Mouse (Mus musculus) gastrocnemius, postnatal 25 days (tissue): ENCODE results near the gene Plekha3. TPM values are rescaled to one million over a fixed set of nuclear protein-coding genes. Genes with fewer than 3 reads are reported as not detected.

Source experiments
- DNase-seq: peaks from one replicate; pipeline ENCODE4 v3.0.0; 2022
- total RNA-seq, 2 experiments: library from RNA; stranded (reverse); gene quantifications; 1 replicate in 1 of 2; 2 replicates in 1 of 2; pipeline ENCODE4 v1.2.3; 2021

Plekha3 gene
- total RNA-seq, 2 experiments from 2014 or later: 7.5 to 8.1 TPM

DNA sequence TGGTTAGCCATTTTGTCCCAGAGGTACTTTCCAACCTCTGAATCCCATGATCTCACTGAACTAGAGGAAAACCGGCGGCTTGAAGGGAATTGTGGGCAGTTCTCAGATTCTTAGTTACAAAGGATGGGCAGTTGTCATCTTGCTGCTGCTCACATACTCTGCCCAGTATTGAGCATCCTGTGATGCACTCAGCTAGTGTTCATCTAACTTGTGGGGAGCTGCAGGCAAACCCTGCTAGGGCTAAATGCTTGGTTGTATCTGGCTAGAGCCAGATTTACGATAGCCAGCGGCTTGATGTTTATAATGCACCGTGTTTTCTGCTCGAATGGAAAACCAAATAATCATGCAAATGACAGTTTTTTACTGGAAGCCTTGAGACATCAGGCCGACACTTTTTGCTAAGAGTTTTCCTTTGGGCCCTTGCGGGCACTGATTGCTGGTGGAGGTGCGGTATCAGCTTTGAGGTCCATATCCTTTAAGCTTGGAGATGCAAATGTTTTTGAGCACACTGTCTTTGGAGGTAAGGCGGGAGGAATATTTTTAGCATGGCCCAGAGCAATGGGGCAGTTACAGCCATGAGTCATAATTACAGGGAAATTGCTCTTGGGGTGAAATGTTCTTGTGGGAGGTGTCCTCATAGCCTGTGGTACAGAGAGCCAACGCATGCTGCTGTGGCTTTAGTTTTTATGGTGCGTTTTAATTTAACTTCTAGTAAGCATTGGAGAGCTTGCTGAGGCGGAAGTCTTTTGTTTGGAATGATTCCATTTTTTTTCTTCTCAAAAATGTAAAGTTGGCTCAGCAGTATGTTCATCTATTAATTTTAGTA, 1.5 kb downstream of the Plekha3 start:
- no peak for DNase-seq

DNA sequence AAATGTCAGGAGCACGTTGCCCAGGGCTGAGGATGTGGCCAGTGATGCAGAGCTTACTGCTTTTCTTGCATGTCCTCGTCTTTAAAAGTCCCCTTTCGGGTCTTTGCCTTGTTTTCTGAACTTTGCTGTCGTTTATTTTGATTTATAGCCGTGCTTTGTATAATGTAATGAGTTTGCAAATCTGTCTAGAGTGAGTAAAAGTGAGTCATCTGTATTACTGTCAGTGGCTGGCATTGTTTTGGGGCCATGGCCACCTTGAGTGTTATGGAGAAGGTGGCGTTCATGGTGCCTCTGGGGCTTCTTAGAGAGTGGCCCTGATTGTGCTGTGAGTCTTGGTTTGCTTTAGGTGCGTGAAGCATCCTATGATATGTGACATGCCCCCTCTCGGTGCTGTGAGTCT, 7.2 kb downstream of the Plekha3 start:
- no peak for DNase-seq

DNA sequence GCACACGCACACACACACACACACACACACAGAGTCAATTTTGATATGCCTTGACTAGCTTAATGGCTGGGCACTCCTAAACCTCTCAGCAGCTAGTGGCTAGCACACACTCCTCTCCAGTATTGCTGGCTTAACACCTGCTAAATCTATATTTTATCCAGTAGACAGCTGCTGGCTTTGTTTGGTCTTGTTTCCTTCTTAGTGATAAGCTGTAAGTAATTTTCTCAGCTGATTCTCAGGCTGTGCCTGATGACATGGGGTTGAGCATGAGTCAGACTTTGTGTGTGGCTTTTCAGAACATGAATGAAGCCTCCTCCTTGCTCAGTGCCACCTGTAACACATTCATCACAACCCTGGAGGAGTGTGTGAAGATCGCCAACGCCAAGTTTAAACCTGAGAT, 11.9 kb downstream of the Plekha3 start:
- no peak for DNase-seq

DNA sequence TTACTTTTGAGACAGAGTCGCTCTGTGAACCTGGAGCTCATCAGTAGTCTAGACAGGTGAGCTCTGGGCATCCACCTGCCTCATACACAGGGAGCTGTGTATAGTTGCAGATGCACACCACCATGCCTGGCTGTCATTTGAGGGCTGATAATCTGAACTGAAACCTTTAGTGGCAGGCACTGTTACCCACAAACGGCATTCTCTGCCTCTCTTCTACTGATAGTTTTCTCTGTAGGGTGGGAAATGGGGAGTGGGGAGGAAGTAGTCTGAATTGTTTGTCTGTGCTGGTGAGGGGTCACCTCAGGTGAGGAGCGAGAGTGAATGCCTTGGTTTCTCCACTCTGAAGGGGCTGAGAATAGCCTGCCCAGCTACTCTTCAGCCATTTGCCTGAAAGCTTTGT, 12.5 kb downstream of the Plekha3 start:
- no peak for DNase-seq

DNA sequence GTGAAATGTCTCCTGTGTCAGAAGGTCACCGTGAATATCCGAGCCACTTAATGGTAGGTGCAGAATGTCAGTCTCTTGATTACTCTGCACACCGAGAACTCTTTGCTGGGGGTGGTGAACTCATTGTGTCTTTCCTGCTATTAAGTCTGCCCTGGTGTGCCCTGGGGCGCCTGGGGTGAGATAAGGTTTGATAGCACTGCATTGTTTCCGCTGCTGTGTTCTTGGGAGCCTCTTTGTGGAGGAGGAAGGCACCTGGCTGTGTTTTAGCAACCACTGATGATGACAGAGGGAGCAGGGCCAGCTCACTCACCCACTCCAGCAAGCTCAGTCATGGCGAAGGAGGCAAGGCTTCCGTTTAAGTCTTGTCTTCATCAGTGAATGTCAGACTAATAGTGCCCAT, 13.1 kb downstream of the Plekha3 start:
- DNase-seq: no peak

DNA sequence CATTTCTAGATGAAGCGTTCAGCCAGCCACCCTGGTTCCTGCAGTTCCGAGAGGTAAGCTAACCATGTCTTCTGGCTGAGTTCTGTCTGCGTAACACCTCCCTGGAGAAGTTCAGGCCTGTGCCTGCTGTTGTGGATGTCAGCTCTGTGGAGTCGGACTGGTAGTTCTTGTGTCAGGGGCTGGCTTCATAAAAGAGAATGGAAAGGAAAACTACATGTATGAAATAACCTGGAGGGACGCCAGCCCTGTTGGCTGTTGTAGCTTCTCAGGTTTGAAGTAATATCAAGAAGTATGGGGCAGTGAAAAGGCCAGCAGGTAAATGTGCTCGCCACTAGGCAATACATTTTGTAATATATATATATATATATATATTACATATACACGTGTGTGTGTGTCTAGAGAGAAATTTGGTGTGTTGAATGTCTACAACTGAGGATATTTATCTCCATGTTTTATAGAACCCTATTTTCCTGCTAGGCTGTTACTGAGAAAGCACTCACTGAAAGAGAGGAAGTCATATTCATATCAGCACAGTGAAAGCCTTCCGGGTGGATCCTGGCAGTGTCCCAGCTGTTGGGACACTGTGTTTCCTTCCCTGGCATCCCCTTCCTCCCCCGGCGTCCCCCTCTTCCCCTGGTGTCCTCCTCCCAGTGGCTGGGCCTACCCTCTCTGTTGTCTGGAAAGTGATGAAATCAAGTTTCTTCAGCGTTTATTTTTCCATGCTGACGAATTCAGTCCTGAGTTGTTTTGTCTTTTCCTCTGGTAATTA, 15.5 kb downstream of the Plekha3 start:
- DNase-seq: peak; percentile 70

DNA sequence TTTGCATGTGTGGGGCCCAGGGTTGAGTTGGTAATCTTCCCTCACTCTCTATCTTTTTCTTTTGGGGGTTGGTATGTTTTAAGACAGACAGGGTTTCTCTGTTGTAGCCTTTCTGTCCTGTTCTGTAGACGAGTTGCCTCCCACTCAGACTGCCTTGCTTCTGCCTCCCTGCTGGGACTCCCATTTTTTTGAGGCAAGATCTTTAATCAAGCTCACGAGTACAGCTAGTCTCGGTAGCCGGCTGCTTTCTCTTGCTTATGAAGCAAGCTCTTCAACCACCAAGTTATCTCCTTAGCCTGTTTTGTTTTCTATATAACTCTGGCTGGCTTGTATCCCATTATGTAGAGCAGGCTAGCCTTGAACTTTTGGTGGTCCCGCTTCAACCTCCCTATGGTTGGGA, 18.7 kb downstream of the Plekha3 start:
- DNase-seq: no peak

DNA sequence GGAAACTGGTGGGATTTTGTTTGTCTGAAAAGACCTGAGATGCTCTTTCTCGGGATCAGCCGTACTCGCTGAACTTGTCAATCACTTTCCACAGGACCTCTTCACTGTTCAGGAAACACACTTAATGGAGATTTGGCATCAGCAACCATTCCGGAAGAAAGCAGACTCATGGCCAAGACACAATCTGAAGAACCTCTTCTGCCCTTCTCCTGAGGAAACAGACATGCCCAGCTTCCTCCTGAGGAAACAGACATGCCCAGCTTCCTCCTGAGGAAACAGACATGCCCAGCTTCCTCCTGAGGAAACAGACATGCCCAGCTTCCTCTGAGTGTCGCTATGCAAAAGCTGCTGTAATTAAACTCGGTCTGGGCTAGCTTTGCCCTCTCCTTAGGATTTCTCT, 20.2 kb downstream of the Plekha3 start:
- DNase-seq: no peak

DNA sequence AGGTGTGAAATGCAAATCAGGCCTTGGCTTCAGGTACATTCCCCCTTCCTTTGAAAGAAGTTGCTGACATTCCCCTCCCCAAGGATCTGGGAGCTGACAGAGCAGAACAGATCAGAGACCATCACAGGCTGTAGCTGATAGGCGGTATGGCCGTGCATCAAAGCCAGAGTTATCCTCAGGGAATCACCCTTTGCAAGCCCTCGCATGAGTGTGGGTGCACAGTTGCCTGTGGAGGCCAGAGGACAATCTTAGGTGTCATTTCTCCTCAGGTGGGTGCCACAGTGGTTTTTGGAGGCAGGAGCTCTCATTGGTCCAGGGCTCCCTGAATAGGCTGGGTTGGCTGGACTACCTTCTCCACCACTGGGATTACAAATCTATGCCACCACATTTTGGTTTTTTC, 27.1 kb downstream of the Plekha3 start:
- peak; percentile 26 for DNase-seq

DNA sequence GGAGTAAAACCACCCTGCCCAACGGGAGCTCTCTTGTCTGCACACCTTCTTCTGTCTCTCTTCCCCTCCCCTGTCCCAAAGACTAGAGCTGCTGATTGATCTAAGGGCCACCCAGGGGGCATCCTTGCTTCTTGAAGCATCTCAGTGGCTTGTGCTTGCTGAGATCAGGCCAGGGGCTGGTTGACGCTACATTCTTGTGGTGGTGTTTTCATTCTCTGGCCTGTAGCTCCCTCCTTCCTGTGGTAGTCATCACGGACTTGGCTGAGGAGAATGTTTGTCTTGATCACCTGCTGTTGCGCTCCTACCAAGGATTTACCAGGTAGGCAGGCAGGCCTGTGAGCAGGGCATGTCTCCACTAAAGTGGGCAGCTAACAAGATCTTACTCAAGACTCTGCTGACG, 27.7 kb downstream of the Plekha3 start:
- DNase-seq: no peak

DNA sequence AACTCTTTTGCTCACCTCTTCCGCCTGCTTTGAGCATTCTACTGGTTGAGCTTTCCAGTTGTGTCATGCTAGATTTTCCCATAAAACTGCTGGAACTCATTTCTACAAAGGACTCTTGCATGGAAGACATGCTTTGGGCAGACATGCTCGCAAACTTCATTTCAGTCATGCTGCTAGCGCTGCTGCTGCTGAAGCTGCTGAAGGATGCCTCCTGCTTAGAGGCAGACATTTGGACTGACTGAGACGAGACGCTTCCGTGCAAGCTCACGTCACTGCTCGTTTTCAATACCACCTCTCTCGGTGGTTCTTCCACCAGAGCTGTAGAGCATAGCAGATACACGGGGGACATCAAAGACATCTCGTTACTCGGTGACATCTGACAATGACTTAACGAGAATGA, 30.6 kb downstream of the Plekha3 start:
- DNase-seq: no peak

DNA sequence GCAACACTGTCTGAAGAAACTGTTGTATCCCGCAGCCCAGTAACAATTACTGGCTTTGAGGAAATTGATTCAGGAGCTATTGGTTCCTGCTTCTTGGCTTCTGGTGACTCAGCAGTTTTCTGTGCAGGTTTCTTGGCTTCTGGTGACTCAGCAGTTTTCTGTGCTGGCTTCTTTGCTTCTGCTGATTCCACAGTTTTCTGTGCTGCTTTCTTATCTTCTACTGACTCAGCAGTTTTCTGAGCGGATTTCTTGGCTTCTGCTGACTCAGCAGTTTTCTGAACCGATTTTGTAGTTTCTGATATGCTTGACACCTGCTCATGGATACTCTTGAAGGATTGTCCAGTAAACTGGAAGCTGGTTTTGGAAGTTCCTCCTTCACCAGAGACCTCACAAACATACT, 33.4 kb downstream of the Plekha3 start:
- DNase-seq: no peak

DNA sequence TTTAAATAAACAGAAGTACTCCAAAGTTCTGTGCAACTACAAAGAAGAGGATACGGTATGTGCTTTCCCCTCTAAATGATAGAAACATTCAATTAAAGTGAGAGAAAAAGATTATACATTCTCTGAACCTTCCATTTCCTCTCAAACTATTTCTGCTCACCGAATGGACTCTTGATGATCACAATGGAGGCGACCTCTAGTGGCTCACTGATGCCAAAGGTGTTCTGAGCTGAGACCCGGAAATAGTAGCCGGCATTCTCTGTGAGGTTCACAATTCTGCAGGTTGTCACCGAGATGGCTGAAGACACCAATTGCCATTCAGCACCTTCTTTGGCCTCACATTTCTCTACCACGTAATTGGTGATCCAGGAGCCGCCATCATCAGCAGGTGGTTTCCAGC, 39.9 kb downstream of the Plekha3 start:
- DNase-seq: no peak

DNA sequence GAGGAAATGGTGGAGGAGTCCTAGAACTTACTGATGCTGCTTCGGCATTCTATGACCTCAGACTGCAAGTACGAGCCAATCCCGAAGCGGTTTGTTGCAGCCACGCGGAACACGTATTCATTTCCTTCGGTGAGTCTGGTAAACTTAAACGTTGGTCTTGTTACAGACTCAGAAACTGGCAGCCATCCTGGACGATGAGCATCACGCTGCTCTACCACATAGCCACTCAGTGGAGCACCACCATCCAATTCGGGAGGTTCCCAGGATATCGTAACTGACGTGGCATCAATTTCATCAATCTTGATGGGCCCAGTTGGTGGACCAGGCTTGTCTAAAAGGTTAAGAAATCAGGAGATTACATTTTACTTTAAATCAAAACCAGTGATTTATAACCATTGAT, 44.6 kb downstream of the Plekha3 start:
- no peak for DNase-seq

Other genes with a start within 250 kb of the Plekha3 start
- 1 to 10 TPM; 4.6 to 5.4 TPM for gene Prkra, start 27.3 kb upstream of the Plekha3 start, total RNA-seq
- gene Pjvk, start 26.8 kb upstream of the Plekha3 start, total RNA-seq: not detected
- gene Fkbp7, start 2.2 kb upstream of the Plekha3 start, total RNA-seq: 10 to 100 TPM; 10.3 to 13.7 TPM